Mouse (Mus musculus) macrophage (primary cell): Measurements from ENCODE around the gene Ifnar1. TPM values are rescaled to one million over a fixed set of nuclear protein-coding genes. Genes with fewer than 3 reads are reported as not detected.

ENCODE experiments used
- H3K27ac ChIP-seq: fragments of 350-480 bp; formaldehyde crosslinking; 2 replicates; pipeline ENCODE4 v1.9.0; 2021
- H3K36me3 ChIP-seq: fragments of 350-480 bp; formaldehyde crosslinking; 2 replicates; pipeline ENCODE4 v1.9.0; 2021; ENCODE audit errors: inconsistent target
- H3K4me3 ChIP-seq: fragments of 350-480 bp; formaldehyde crosslinking; 2 replicates; pipeline ENCODE4 v1.9.0; 2021; ENCODE audit errors: inconsistent target
- H3K79me2 ChIP-seq: fragments of 350-480 bp; formaldehyde crosslinking; 2 replicates; pipeline ENCODE4 v1.9.0; 2021; ENCODE audit errors: inconsistent target
- WGBS: methylation state at CpG from one replicate; pipeline ENCODE4 v1.1.7; 2026; ENCODE audit warnings: inconsistent platforms; ENCODE audit not compliant: missing documents; 5-methylcytosine and 5-hydroxymethylcytosine counted together
- polyA plus RNA-seq: library from polyadenylated mRNA; stranded (reverse); fragments of 250-400 nt; gene quantifications from 3 replicates; pipeline ENCODE4 v1.2.4, GENCODE M21; 2018; ENCODE audit warnings: inconsistent platforms

Gene Ifnar1
- polyA plus RNA-seq, 1 experiment from 2014 or later: 104 TPM

DNA sequence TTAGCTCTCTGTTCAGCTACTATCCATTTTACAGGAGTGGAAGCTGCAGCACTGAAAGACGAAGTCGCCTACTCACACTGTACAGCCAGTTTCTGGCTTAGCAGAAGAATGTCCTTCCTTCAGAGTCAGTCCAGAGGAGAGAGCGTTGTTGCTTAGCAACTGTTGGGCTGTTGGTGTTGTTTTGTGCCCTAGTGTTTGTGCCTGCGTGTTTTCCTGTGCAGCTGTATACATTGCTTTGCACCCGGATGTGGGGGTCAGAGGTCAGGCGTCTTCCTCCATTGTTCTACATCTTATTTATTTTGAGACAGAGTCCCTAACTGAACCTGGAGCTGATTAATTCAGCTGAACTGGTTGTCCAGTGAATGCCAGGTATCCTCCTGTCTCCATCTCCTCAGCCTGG is 18.5 kb upstream of the Ifnar1 start:
- Histone ChIP-seq H3K36me3 (no peaks in the 10 kb centered on the region), H3K79me2 (peaks cover 36% of the 10 kb centered on the region), H3K27ac (no peak overlapping the region), H3K4me3 (no peak overlapping the region; the same call in 1 of the 2 replicates)
- 88% methylated on average over 6 of the region's 6 CpGs for WGBS

DNA sequence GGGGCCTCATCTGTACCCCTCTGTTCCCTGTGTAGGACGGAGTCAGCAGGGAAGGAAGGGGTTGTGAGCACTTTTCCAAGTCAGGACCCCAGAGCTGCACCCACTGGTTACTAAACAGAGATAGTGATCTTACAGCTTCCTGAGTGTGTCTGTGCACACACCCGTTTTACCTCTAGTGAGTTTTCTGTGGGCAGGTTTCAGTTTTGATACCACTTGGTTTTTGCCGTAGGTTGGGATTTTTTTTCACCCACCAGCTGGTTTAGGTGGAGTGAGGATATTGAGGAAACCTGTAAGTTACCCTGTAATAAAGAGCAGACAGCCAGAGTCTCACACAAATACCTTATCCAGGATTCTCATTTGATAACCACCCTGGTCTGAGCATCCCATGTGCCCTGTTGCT is 14.6 kb upstream of the Ifnar1 start:
- no peak overlapping the region for H3K27ac ChIP-seq

DNA sequence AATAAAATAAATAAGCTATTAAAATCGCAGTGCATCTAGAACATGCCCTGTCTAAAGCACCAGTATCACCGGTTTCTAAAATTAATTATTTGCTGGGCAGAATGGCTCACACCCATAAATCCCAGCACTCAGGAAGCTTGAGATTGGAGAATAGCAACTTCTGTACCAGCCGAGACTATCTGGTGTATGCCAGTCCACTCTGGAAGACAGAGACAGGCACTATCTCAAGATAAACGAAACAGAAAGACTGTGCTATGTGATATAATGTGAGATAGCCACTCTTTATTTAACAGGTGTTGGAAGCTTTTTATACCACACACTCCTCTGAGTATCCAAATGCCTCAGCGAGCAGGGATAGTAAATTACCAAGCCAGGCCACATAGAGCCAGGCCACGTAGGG is 13.6 kb upstream of the Ifnar1 start:
- WGBS: 89% methylated on average over 6 of the region's 6 CpGs
- Histone ChIP-seq H3K36me3 (no peaks in the 10 kb centered on the region), H3K4me3 (no peak overlapping the region)

More for the DNA sequence above, 14.6 kb upstream of the Ifnar1 start:
- peaks cover 32% of the 10 kb centered on the region for H3K79me2 ChIP-seq
- H3K4me3 ChIP-seq: no peak overlapping the region
- no peaks in the 10 kb centered on the region for H3K36me3 ChIP-seq
- WGBS: 50% methylated on average over 3 of the region's 3 CpGs

DNA sequence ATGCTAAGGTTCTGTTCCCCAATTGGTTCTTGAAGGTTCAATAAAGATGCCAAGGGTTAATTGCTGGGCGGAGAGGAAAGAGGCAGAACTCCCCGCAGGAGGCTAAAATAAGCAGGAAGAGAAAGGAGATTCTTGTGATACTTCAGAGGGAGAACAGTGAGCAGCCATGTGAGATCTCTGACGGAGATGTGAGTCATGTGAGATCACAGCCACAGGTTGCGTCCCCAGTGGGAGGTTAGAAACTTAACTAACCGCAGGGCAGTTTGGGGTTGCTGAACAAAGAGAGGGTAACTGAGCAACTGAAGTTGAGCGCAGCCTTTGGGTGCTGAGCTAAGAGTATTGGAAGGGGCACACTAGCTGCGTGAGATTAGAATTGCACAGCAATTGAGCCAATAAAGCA is 9.3 kb upstream of the Ifnar1 start:
- peak overlapping the region; percentile 35 for H3K27ac ChIP-seq
- no peak overlapping the region for H3K4me3 ChIP-seq
- no peaks in the 10 kb centered on the region for H3K36me3 ChIP-seq
- 65% methylated on average over 7 of the region's 7 CpGs for WGBS
- H3K79me2 ChIP-seq: no peaks in the 10 kb centered on the region

More for the DNA sequence above, 13.6 kb upstream of the Ifnar1 start:
- Histone ChIP-seq H3K79me2 (peaks cover 21% of the 10 kb centered on the region), H3K27ac (no peak overlapping the region)

DNA sequence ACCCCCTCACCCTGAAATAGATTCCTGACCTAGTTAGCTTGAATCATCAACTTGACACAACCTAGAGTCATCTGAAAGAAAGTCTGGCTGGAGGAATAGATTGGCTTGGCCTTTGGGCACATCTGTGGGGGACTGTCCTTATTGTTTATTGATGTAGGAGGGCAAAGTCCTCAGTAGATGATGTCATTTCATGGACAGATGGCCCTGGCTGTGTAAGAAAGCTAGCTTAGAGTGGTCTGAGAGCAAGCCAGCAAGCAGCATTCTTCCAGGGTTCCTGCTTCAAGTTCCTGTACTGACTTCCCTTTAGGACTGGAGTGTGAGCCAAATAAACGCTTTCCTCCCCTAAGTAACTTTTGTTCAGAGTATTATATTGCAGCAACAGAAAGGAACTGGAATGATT is 7.0 kb upstream of the Ifnar1 start:
- H3K36me3 ChIP-seq: no peaks in the 10 kb centered on the region
- H3K79me2 ChIP-seq: no peaks in the 10 kb centered on the region
- 22% methylated on average over 1 of the region's 1 CpGs for WGBS
- H3K27ac ChIP-seq: peak overlapping the region; percentile 30
- H3K4me3 ChIP-seq: no peak overlapping the region

DNA sequence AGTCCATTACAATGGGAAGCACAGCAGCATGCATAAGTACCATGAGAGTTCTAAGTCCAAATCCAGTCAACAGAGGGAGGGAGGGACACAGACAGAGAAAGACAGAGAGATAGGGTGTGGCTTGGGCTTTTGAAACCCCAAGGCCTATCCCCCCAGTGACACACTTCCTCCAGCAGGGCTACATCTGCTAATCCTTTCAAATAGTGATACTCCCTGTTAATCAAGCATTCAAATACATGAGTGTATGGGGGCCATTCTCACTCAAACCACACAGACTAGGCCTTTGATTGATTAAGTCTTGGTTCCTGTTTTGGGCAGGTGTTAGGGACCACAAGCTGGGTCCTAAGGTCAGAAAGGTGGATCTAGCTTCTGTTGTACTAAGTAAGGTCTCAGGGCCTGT is 4.5 kb upstream of the Ifnar1 start:
- Histone ChIP-seq H3K36me3 (no peaks in the 10 kb centered on the region), H3K4me3 (no peak overlapping the region), H3K27ac (no peak overlapping the region), H3K79me2 (peaks cover 2% of the 10 kb centered on the region)

DNA sequence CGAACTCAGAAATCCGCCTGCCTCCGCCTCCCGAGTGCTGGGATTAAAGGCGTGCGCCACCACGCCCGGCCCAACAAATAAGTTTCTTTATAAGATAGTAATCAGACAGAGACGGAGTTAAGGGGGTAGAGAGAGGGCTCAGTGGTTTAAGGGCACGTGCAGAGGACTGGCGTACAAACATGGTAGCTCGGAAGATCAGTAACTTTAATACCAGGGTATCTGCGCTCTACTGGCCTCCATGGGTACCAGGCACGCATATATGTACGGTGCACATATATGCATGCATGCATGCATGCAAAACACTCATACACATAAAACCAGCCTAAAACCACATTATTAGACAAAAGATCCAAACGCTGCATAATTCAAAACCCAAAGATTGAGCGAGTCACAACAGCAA is 651 bp upstream of the Ifnar1 start:
- H3K4me3 ChIP-seq: peak overlapping the region; percentile 47
- peak overlapping the region; percentile 91 for H3K27ac ChIP-seq
- H3K79me2 ChIP-seq: peaks cover 40% of the 10 kb centered on the region
- 57% methylated on average over 17 of the region's 17 CpGs for WGBS
- no peaks in the 10 kb centered on the region; the same call in 1 of the 2 replicates for H3K36me3 ChIP-seq

DNA sequence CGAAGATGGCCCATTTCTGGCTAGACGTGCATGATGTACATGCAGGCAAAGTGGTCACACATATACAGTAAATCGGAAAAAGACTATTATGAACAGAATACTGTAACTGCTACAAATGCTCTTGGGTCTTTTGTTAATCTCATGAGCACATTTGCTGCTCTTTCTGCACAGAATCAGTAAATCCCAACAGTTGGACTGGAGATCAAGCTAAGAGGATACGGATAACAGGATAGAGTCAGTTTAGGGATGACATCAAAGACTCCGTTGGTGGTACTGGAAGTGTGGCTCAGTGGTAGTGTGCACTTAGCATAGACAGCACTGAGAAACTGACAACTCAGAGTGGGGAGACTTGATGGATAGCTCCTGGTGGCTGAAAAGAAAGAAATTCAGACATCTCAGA is 803 bp downstream of the Ifnar1 start:
- WGBS: 28% methylated on average over 5 of the region's 5 CpGs
- Histone ChIP-seq H3K27ac (peak overlapping the region; percentile 78), H3K4me3 (peak overlapping the region; percentile 81), H3K36me3 (peaks cover 15% of the 10 kb centered on the region), H3K79me2 (peaks cover 55% of the 10 kb centered on the region)

DNA sequence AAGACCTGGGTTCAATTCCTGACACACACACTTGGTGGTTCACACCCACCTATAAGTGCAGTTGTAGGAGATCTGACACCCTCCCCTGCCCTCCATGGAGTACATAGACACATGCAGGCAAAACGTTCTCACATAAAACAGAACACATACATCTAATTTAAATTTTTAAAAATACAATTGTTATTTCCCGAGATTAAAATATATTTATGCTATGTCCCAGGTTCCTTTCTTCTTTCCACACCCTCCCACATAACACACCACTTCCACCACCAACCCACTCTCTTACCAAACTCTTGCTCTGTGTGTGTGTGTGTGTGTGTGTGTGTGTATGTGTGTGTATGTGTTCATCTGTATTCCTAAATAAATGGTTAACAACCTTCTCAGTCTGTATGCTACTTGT is 3.0 kb downstream of the Ifnar1 start:
- H3K36me3 ChIP-seq: peaks cover 33% of the 10 kb centered on the region
- 100% methylated on average over 1 of the region's 2 CpGs for WGBS
- peaks cover 77% of the 10 kb centered on the region for H3K79me2 ChIP-seq
- no peak overlapping the region for H3K27ac ChIP-seq
- no peak overlapping the region for H3K4me3 ChIP-seq

DNA sequence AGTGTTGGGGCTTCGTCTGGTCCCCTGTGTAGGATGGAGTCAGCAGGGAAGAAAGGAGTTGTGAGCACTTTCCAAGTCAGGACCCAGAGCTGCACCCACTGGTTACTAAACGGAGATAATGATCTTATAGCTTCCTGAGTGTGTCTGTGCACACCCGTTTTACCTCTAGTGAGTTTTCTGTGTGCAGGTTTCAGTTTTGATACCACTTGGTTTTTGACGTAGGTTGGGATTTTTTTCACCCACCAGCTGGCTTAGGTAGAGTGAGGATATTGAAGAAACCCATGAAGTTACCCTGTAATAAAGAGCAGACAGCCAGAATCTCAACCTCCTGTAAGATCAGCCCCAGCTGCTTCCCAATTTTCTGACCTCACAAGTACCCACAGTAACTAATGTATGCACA is 5.9 kb downstream of the Ifnar1 start:
- Histone ChIP-seq H3K79me2 (peaks cover 94% of the 10 kb centered on the region), H3K4me3 (no peak overlapping the region), H3K36me3 (peaks cover 62% of the 10 kb centered on the region), H3K27ac (no peak overlapping the region)
- 59% methylated on average over 4 of the region's 4 CpGs for WGBS

DNA sequence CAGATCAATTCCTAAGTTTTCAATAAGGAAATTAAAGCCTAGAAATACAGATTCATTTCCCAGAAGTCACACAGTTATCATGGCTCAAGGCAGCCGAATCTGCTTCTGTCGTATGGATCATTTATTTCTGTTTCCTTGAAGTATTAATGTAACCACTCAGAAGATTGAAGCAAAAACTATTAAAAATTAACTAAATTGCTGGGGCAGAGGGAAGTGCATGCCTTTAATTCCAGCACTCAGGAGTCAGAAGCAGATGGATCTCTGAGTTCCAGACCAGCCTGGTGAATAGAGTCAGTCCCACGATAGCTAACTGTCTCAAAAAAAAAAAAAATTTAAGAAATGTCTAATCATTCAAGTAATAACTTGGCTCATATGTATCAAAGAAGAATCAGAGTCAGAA is 6.4 kb downstream of the Ifnar1 start:
- 98% methylated on average over 3 of the region's 3 CpGs for WGBS
- Histone ChIP-seq H3K36me3 (peaks cover 67% of the 10 kb centered on the region), H3K4me3 (no peak overlapping the region), H3K27ac (no peak overlapping the region), H3K79me2 (peaks cover 88% of the 10 kb centered on the region)

DNA sequence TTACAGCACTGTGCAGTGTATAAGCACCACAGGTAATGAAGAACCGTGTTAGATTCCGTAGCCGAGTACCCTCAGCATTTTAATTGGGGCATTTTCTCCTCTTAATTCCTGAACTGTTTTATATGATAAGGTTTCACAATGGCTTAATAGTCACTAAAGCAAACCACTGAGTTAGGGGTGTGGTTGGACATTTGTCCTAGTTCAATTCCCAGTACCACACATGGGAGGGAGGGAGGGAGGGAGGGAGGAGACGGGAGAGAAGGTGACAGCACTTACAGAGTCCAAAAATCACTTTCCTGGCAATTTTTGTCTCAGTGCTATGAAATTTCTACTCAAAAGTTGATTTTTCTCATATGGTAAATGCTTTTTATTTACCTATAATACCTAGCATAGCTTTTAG is 10.5 kb downstream of the Ifnar1 start:
- no peak overlapping the region for H3K27ac ChIP-seq
- WGBS: 91% methylated on average over 4 of the region's 4 CpGs
- peaks cover 95% of the 10 kb centered on the region for H3K36me3 ChIP-seq
- H3K4me3 ChIP-seq: no peak overlapping the region
- peaks cover 59% of the 10 kb centered on the region for H3K79me2 ChIP-seq

DNA sequence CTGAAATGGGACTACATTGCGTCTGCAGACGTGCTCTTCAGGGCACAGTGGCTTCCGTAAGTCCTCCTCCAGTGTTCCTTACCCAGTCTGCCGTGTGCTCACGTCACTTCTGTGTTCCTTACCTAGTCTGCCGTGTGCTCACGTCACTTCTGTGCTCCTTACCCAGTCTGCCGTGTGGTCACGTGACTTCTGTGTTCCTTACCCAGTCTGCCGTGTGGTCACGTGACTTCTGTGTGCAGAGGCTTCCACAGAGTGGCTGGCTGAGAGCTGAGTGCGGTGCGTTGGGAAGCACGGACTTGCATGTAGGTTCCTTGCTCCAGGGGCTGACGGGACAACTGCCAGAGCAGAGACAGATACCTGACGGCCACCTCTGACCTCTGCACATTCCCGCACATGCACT is 11.2 kb downstream of the Ifnar1 start:
- Histone ChIP-seq H3K27ac (no peak overlapping the region), H3K36me3 (peaks cover 95% of the 10 kb centered on the region), H3K4me3 (no peak overlapping the region), H3K79me2 (peaks cover 55% of the 10 kb centered on the region)
- 95% methylated on average over 17 of the region's 17 CpGs for WGBS

DNA sequence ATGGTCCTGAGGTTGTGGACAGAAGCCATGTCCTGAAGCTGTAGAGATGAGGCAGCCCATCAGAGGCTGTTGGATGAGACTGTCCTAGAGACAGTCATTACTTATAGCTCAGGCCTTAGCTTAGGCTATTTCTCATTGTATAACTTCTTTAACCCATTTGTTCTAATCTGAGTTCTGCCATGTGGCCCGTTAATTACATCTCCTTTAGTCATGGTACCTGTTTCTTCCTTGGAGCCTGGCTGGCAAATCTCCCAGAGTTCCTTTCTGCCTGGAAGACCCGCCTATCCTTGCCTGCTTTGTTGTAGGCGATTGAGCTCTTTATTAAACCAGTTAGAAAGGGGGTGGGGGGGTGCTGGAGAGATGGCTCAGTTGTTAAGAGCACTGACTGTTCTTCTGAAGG is 11.7 kb downstream of the Ifnar1 start:
- Histone ChIP-seq H3K27ac (no peak overlapping the region), H3K4me3 (no peak overlapping the region), H3K79me2 (peaks cover 50% of the 10 kb centered on the region), H3K36me3 (peaks cover 96% of the 10 kb centered on the region)
- 93% methylated on average over 3 of the region's 3 CpGs for WGBS

DNA sequence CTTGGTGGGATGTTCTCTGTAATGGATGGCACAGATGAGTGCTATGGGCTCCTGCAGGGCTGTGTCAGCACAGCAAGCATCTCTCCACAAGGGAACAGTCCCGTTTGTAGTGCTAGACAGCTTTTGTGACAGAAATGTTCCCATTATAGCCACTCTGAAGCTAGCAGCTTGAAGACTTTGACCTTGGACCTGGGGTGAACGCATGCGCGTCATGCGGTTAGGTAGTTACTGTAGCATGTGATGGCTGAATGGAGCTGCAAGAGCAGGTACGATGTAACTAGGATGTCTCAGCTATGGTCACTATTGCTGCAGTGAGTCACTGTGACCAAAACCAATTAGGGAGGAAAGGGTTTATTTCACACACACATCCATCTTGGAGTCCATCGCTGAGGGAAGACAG is 13.0 kb downstream of the Ifnar1 start:
- H3K4me3 ChIP-seq: no peak overlapping the region
- H3K27ac ChIP-seq: no peak overlapping the region
- whole genome bisulfite sequencing: 99% methylated on average over 7 of the region's 7 CpGs
- H3K36me3 ChIP-seq: peaks cover 92% of the 10 kb centered on the region
- H3K79me2 ChIP-seq: peaks cover 38% of the 10 kb centered on the region

DNA sequence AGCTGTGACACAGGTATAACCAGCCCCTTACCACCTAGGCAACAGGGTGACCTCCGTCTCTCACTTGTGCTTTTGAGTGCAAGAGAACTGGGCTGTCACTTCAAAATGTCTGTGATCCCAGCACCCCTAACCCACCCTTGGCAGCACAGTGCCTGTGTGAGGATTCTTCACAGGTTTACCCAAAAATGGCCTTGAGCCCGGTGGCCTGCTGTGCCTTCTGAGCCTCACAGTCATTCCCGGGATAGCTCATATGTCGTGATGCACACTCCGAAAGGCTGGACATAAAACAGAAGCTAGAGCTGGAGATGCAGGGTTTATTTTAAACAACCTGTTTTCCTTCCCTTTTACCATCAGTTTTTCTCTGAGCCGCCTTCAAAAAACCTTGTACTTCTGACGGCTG is 19.7 kb downstream of the Ifnar1 start:
- Histone ChIP-seq H3K36me3 (peaks cover 78% of the 10 kb centered on the region), H3K27ac (no peak overlapping the region), H3K4me3 (no peak overlapping the region), H3K79me2 (peaks cover 4% of the 10 kb centered on the region; the same call in 1 of the 2 replicates)
- 100% methylated on average over 7 of the region's 7 CpGs for WGBS
